Mouse (Mus musculus): ENCODE results near the gene Olfr466. TPM values are rescaled to one million over a fixed set of nuclear protein-coding genes. Genes with fewer than 3 reads are reported as not detected.

Olfr466 gene
- polyA plus RNA-seq, 1 experiment from 2014 or later, result not detected

DNA sequence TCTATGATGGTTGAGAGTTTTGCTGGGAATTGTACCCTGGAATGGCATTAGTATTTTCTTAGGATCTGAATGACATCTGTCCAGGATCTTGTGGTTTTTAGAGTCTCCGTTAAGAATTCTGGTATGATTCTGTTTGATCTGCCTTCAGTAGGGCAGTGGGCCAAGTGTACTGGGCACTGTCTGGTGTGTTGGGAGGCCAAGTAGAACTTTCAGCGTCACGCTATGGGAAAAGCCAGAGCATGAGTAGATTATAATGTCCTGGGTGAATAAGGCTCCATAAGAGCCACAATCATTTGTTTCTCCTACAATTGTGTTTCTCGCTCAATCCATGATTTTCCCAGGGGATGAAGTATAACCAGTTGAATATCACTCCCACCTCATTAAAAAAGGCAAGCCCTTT lies 12.3 kb upstream of the Olfr466 start, which contains the start of gene Olfr465-ps1:
Gene Olfr465-ps1 (plus strand): TSS at position 301 of the 400 bp plus-strand sequence.
- no peaks in the 10 kb centered on the region for H3K36me3 ChIP-seq (ENCODE audit: control insufficient read depth, insufficient read depth)
- no peak within 1 kb of the TSS for H3K4me2 ChIP-seq (ENCODE audit: low read depth, low read length)
- H3K4me3 ChIP-seq (ENCODE audit: low read length), result no peak within 1 kb of the TSS
- WGBS, result 69% methylated on average over 4 of the region's 4 CpGs
- no peak within 1 kb of the TSS for H3K27ac ChIP-seq (ENCODE audit: low read length)
- no peaks in the 10 kb centered on the region for H3K27me3 ChIP-seq (ENCODE audit: control insufficient read depth, insufficient read depth, low read length)
- no peaks in the 10 kb centered on the region for H3K4me1 ChIP-seq (ENCODE audit: control insufficient read depth, insufficient read depth, low read length)
- no peak for ATAC-seq (replicated peaks; ENCODE audit: extremely low read depth, insufficient read depth, low FRiP score)
- no peaks in the 10 kb centered on the region for H3K9me3 ChIP-seq (replicated peaks; ENCODE audit: control insufficient read depth, low read length)
- no peak within 1 kb of the TSS for H3K9ac ChIP-seq (ENCODE audit: low read length)

DNA sequence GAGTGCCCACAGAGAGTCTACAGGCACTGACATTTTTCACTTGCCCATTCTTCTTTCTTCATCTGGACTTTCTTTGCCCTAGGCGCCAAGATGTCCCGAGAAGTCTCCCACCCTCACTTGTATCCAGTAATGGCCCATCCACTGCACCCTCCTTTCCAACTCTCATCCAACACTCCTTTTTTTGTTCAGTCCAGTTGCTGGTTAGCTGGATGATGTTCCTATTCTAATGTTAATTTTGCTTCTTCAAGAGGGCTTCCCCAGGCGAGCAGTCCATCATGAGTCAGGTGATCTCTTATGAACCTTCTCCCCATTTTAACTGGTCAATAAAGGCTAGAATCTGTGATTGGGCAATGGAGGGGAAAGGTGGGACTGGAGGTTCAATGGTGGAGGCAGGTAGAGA lies 24.1 kb downstream of the Olfr466 start:
- no peak overlapping the region for H3K4me3 ChIP-seq (ENCODE audit: low read length)
- 75% methylated on average over 3 of the region's 3 CpGs for WGBS
- ATAC-seq (replicated peaks; ENCODE audit: extremely low read depth, insufficient read depth, low FRiP score), result no peak

DNA sequence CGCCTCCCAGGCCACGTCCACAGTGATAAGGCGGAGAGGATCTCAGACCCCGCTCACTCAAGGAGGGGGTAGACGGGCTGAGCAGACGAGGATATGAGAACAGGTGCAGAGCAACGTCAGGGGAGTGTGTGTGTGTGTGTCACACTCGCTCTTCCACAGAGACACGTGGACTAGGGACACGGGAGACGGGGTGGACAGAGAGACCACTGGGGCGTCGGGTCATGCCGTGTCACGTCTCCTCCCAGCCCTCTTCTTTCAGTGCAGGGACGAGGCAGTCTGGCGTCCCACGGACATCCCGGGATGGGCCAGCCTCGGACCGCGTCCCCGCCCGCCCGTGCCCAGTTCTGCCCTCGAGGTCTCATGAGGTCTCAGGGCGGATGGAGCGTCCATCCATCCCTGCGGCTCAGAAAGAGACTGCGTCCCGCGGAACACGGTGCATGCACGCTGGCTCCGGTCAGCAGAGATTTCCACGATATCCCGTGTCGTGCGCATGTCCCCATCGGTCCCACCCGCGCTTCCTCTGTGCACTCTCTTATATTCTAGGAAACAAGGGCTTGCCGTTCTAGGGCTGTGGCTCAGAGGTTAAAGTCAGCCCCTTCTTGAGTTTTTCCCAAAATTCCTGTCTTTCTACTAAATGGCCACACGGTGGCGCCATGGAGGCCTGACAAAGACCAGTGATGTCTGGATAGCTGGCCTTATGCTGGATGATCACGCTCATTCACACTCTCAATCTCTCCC lies 25.9 kb downstream of the Olfr466 start:
- Histone ChIP-seq H3K9me3 (replicated peaks; ENCODE audit: control insufficient read depth, low read length) (no peaks in the 10 kb centered on the region), H3K27ac (ENCODE audit: low read length) (no peak overlapping the region), H3K27me3 (ENCODE audit: control insufficient read depth, insufficient read depth, low read length) (no peaks in the 10 kb centered on the region), H3K4me2 (ENCODE audit: low read depth, low read length) (peak overlapping the region; percentile 59), H3K4me1 (ENCODE audit: control insufficient read depth, insufficient read depth, low read length) (no peaks in the 10 kb centered on the region), H3K36me3 (ENCODE audit: control insufficient read depth, insufficient read depth) (no peaks in the 10 kb centered on the region), H3K9ac (ENCODE audit: low read length) (no peak overlapping the region), H3K4me3 (ENCODE audit: low read length) (peak overlapping the region; percentile 32)
- ATAC-seq (replicated peaks; ENCODE audit: extremely low read depth, insufficient read depth, low FRiP score), result no peak
- WGBS, result 17% methylated on average over 46 of the region's 46 CpGs

More for the DNA sequence above, 24.1 kb downstream of the Olfr466 start:
- Histone ChIP-seq H3K27ac (ENCODE audit: low read length) (no peak overlapping the region), H3K36me3 (ENCODE audit: control insufficient read depth, insufficient read depth) (no peaks in the 10 kb centered on the region), H3K4me2 (ENCODE audit: low read depth, low read length) (no peak overlapping the region), H3K27me3 (ENCODE audit: control insufficient read depth, insufficient read depth, low read length) (no peaks in the 10 kb centered on the region), H3K4me1 (ENCODE audit: control insufficient read depth, insufficient read depth, low read length) (no peaks in the 10 kb centered on the region), H3K9me3 (replicated peaks; ENCODE audit: control insufficient read depth, low read length) (no peaks in the 10 kb centered on the region), H3K9ac (ENCODE audit: low read length) (no peak overlapping the region)

DNA sequence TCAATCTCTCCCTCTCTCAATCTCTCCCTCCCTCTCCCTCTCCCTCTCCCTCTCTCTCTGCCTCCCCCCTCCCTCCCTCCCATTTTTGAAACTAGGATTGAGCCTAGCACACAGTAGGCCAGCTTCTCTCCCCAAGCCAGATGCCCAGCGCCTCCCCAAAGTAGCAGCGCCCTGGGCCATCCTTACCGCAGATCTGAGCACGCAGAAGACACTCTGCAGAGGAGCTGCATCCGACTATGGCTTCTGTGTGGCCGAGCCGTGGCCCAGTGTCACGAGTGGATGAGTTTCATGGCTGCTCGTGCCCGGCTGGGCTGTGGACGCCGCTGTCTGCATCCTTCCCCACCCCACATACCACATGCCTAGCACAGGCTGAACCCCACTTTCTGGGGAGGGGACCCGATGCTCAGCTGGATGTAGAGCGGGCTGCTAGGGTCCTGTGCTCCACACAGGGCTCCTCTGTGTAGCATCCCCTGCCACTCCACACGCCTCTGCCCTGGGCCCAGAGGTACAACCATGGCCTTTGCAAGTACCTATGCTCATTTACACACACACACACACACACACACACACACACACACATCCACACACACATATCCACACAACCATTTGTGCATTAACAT lies 26.5 kb downstream of the Olfr466 start:
- H3K4me1 ChIP-seq (ENCODE audit: control insufficient read depth, insufficient read depth, low read length), result no peaks in the 10 kb centered on the region
- H3K4me2 ChIP-seq (ENCODE audit: low read depth, low read length), result no peak overlapping the region
- 58% methylated on average over 15 of the region's 15 CpGs for WGBS
- ATAC-seq (replicated peaks; ENCODE audit: extremely low read depth, insufficient read depth, low FRiP score), result no peak
- no peaks in the 10 kb centered on the region for H3K9me3 ChIP-seq (replicated peaks; ENCODE audit: control insufficient read depth, low read length)
- no peaks in the 10 kb centered on the region for H3K36me3 ChIP-seq (ENCODE audit: control insufficient read depth, insufficient read depth)
- H3K4me3 ChIP-seq (ENCODE audit: low read length), result no peak overlapping the region
- no peak overlapping the region for H3K27ac ChIP-seq (ENCODE audit: low read length)
- no peak overlapping the region for H3K9ac ChIP-seq (ENCODE audit: low read length)
- H3K27me3 ChIP-seq (ENCODE audit: control insufficient read depth, insufficient read depth, low read length), result no peaks in the 10 kb centered on the region

DNA sequence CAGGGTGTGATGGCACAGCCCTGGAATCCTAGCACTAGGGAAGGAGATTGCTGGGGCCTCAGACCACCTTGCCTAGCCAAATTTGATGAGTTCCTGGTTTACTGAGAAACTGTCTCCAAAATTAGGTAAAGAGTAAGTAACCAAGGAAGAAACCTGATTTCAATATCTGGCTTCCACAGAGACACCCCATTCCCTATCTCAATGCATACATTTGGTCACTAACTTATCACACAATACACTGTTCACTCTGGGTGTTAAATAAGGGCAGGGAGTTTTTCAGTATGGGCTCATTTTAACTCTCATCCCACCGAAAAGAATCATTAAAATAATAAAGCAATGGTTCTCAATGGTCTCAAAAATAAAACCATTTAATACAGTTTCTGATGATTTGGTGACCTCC lies 50.6 kb downstream of the Olfr466 start:
- ATAC-seq (replicated peaks; ENCODE audit: extremely low read depth, insufficient read depth, low FRiP score), result no peak
- Histone ChIP-seq H3K27me3 (ENCODE audit: control insufficient read depth, insufficient read depth, low read length) (no peaks in the 10 kb centered on the region), H3K9me3 (replicated peaks; ENCODE audit: control insufficient read depth, low read length) (peaks cover 5% of the 10 kb centered on the region), H3K4me3 (ENCODE audit: low read length) (no peak overlapping the region), H3K27ac (ENCODE audit: low read length) (no peak overlapping the region), H3K4me1 (ENCODE audit: control insufficient read depth, insufficient read depth, low read length) (no peaks in the 10 kb centered on the region), H3K36me3 (ENCODE audit: control insufficient read depth, insufficient read depth) (no peaks in the 10 kb centered on the region), H3K9ac (ENCODE audit: low read length) (no peak overlapping the region), H3K4me2 (ENCODE audit: low read depth, low read length) (no peak overlapping the region)
- 58% methylated on average over 1 of the region's 1 CpGs for WGBS

Other genes starting within 250 kb of the Olfr466 start
- 0.04 TPM in 1 of 2 replicates, not detected in the other for gene Cntnap3, start 246.3 kb upstream of the Olfr466 start, polyA plus RNA-seq (2015; fragmentation: Nextera tagmentation; extraction: Ambion mirVana)
- gene Spata31, start 232.8 kb upstream of the Olfr466 start, polyA plus RNA-seq (2015; fragmentation: Nextera tagmentation; extraction: Ambion mirVana), result not detected in 2 replicates
- gene Spata31d1c, start 117.2 kb upstream of the Olfr466 start, polyA plus RNA-seq (2015; fragmentation: Nextera tagmentation; extraction: Ambion mirVana), result not detected in 2 replicates
- gene Prss47, start 97.5 kb upstream of the Olfr466 start, polyA plus RNA-seq (2015; fragmentation: Nextera tagmentation; extraction: Ambion mirVana), result not detected in 2 replicates
- gene Mfsd14b, start 37.3 kb upstream of the Olfr466 start, polyA plus RNA-seq (2015; fragmentation: Nextera tagmentation; extraction: Ambion mirVana), result 36.1 and 38.4 TPM in 2 replicates
- gene Olfr465-ps1, start 12.2 kb upstream of the Olfr466 start, polyA plus RNA-seq (2015; fragmentation: Nextera tagmentation; extraction: Ambion mirVana), result not detected in 2 replicates
- gene Nlrp4f, start 55.7 kb downstream of the Olfr466 start, polyA plus RNA-seq (2015; fragmentation: Nextera tagmentation; extraction: Ambion mirVana), result not detected in 2 replicates
- not detected in 2 replicates for gene Gm10775, start 109.3 kb downstream of the Olfr466 start, polyA plus RNA-seq (2015; fragmentation: Nextera tagmentation; extraction: Ambion mirVana)
- 8.4 and 8.7 TPM in 2 replicates for gene Zfp369, start 128.6 kb downstream of the Olfr466 start, polyA plus RNA-seq (2015; fragmentation: Nextera tagmentation; extraction: Ambion mirVana)

Data from heart, embryonic 16.5 days (tissue).